Mouse (Mus musculus): ENCODE measurements around the gene Olfr522. TPM values are rescaled to one million over a fixed set of nuclear protein-coding genes. Genes with fewer than 3 reads are reported as not detected.
"Not testable (repeated sequence)": the region's sequence is repeated elsewhere in the genome, so short reads cannot be mapped to it uniquely, and the experiment has no call there.

Gene Olfr522
- polyA plus RNA-seq, 2 experiments: not detected

GRCm38 (mm10) chr7:140138021-140138310, 26.6 kb downstream of the Olfr522 start:
- Histone ChIP-seq H3K4me2 (replicated peaks; ENCODE audit: low read depth, low read length, severe bottlenecking) (peak overlapping the region; percentile 67), H3K36me3 (ENCODE audit: control insufficient read depth, insufficient read depth, low read length) (peaks cover 12% of the 10 kb centered on the region), H3K27me3 (ENCODE audit: control insufficient read depth, insufficient read depth, low read length) (no peaks in the 10 kb centered on the region), H3K4me1 (ENCODE audit: control insufficient read depth, insufficient read depth, low read length) (no peaks in the 10 kb centered on the region), H3K9ac (ENCODE audit: low read depth, low read length, severe bottlenecking) (peak overlapping the region; percentile 81), H3K9me3 (ENCODE audit: control insufficient read depth, low read length) (no peaks in the 10 kb centered on the region), H3K27ac (replicated peaks; ENCODE audit: low read depth, low read length) (peak overlapping the region; percentile 73), H3K4me3 (replicated peaks; ENCODE audit: low read length) (peak overlapping the region; percentile 64)
- no peak for TF ChIP-seq POLR2A (IDR thresholded peaks at IDR 0.05; ENCODE audit: borderline replicate concordance, extremely low read depth, insufficient read depth, insufficient read length)
- ATAC-seq (ENCODE audit: low FRiP score, low read depth) (no peak), DNase-seq (ENCODE audit: low spot score) (no peak)
- WGBS: 0% methylated on average over 8 of the region's 8 CpGs

- peak; percentile 88; the same call in 1 of the 2 replicates for TF ChIP-seq POLR2A (IDR thresholded peaks at IDR 0.05; ENCODE audit: borderline replicate concordance, extremely low read depth, insufficient read depth, insufficient read length)
- DNase-seq (ENCODE audit: low spot score) (peak; percentile 94), ATAC-seq (ENCODE audit: low FRiP score, low read depth) (peak; percentile 99)
- Histone ChIP-seq H3K4me1 (ENCODE audit: control insufficient read depth, insufficient read depth, low read length) (no peaks in the 10 kb centered on the region), H3K27me3 (ENCODE audit: control insufficient read depth, insufficient read depth, low read length) (no peaks in the 10 kb centered on the region), H3K36me3 (ENCODE audit: control insufficient read depth, insufficient read depth, low read length) (peaks cover 13% of the 10 kb centered on the region), H3K9ac (ENCODE audit: low read depth, low read length, severe bottlenecking) (peak within 1 kb of the TSS; percentile 81), H3K27ac (replicated peaks; ENCODE audit: low read depth, low read length) (peak within 1 kb of the TSS; percentile 73), H3K4me3 (replicated peaks; ENCODE audit: low read length) (peak within 1 kb of the TSS; percentile 64), H3K4me2 (replicated peaks; ENCODE audit: low read depth, low read length, severe bottlenecking) (peak within 1 kb of the TSS; percentile 67), H3K9me3 (ENCODE audit: control insufficient read depth, low read length) (no peaks in the 10 kb centered on the region)
- 2% methylated on average over 39 of the region's 39 CpGs for WGBS
These were observed 27.2 kb downstream of the Olfr522 start, which contains the start of gene Mtg1 for GRCm38 (mm10) chr7:140137135-140138020. Gene Mtg1 (plus strand): TSS chr7:140137564.

- ATAC-seq (ENCODE audit: low FRiP score, low read depth): no peak
- no peaks in the 10 kb centered on the region for H3K4me1 ChIP-seq (ENCODE audit: control insufficient read depth, insufficient read depth, low read length)
- 87% methylated on average over 5 of the region's 5 CpGs for WGBS
- no peak overlapping the region for H3K27ac ChIP-seq (replicated peaks; ENCODE audit: low read depth, low read length)
- TF ChIP-seq POLR2A (IDR thresholded peaks at IDR 0.05; ENCODE audit: borderline replicate concordance, extremely low read depth, insufficient read depth, insufficient read length): no peak
- no peaks in the 10 kb centered on the region for H3K9me3 ChIP-seq (ENCODE audit: control insufficient read depth, low read length)
- no peak overlapping the region for H3K4me2 ChIP-seq (replicated peaks; ENCODE audit: low read depth, low read length, severe bottlenecking)
- H3K4me3 ChIP-seq (replicated peaks; ENCODE audit: low read length): no peak overlapping the region
- peaks cover 17% of the 10 kb centered on the region for H3K36me3 ChIP-seq (ENCODE audit: control insufficient read depth, insufficient read depth, low read length)
- H3K27me3 ChIP-seq (ENCODE audit: control insufficient read depth, insufficient read depth, low read length): no peaks in the 10 kb centered on the region
- DNase-seq (ENCODE audit: low spot score): no peak
- H3K9ac ChIP-seq (ENCODE audit: low read depth, low read length, severe bottlenecking): no peak overlapping the region
These were observed 29.3 kb downstream of the Olfr522 start for GRCm38 (mm10) chr7:140135106-140135770.

- H3K9me3 ChIP-seq (ENCODE audit: control insufficient read depth, low read length); H3K9ac ChIP-seq (ENCODE audit: low read depth, low read length, severe bottlenecking); ATAC-seq (ENCODE audit: low FRiP score, low read depth); DNase-seq (ENCODE audit: low spot score); H3K27ac ChIP-seq (replicated peaks; ENCODE audit: low read depth, low read length); H3K4me3 ChIP-seq (replicated peaks; ENCODE audit: low read length); H3K4me1 ChIP-seq (ENCODE audit: control insufficient read depth, insufficient read depth, low read length); H3K4me2 ChIP-seq (replicated peaks; ENCODE audit: low read depth, low read length, severe bottlenecking); H3K27me3 ChIP-seq (ENCODE audit: control insufficient read depth, insufficient read depth, low read length): not testable (repeated sequence)
- 91% methylated on average over 3 of the region's 7 CpGs for WGBS
- peaks cover 26% of the 10 kb centered on the region for H3K36me3 ChIP-seq (ENCODE audit: control insufficient read depth, insufficient read depth, low read length)
These were observed 30.5 kb downstream of the Olfr522 start for GRCm38 (mm10) chr7:140134033-140134432.

- not testable (repeated sequence) for H3K9ac ChIP-seq (ENCODE audit: low read depth, low read length, severe bottlenecking); H3K4me2 ChIP-seq (replicated peaks; ENCODE audit: low read depth, low read length, severe bottlenecking); H3K27me3 ChIP-seq (ENCODE audit: control insufficient read depth, insufficient read depth, low read length); DNase-seq (ENCODE audit: low spot score); H3K27ac ChIP-seq (replicated peaks; ENCODE audit: low read depth, low read length); H3K4me1 ChIP-seq (ENCODE audit: control insufficient read depth, insufficient read depth, low read length); H3K9me3 ChIP-seq (ENCODE audit: control insufficient read depth, low read length); ATAC-seq (ENCODE audit: low FRiP score, low read depth); H3K4me3 ChIP-seq (replicated peaks; ENCODE audit: low read length)
- peaks cover 26% of the 10 kb centered on the region for H3K36me3 ChIP-seq (ENCODE audit: control insufficient read depth, insufficient read depth, low read length)
- WGBS: 96% methylated on average over 7 of the region's 7 CpGs
These were observed 32.4 kb downstream of the Olfr522 start for GRCm38 (mm10) chr7:140132184-140132583.
